Mouse (Mus musculus) lung, adult 2 months (tissue): ENCODE data around the gene Rex1bd.

ENCODE experiments used
- CTCF ChIP-seq: fragments of 200-500 bp; IDR thresholded peaks from 2 replicates; pipeline ENCODE4 v1.5.1; 2011; ENCODE audit warnings: mild to moderate bottlenecking, low read length, control low read depth; ENCODE audit not compliant: insufficient read depth
- POLR2A ChIP-seq: fragments of 200-500 bp; IDR thresholded peaks from 2 replicates; pipeline ENCODE4 v1.6.1; 2011; ENCODE audit warnings: low read depth, mild to moderate bottlenecking, control low read depth, low read length, borderline replicate concordance; ENCODE audit errors: extremely low read depth

DNA sequence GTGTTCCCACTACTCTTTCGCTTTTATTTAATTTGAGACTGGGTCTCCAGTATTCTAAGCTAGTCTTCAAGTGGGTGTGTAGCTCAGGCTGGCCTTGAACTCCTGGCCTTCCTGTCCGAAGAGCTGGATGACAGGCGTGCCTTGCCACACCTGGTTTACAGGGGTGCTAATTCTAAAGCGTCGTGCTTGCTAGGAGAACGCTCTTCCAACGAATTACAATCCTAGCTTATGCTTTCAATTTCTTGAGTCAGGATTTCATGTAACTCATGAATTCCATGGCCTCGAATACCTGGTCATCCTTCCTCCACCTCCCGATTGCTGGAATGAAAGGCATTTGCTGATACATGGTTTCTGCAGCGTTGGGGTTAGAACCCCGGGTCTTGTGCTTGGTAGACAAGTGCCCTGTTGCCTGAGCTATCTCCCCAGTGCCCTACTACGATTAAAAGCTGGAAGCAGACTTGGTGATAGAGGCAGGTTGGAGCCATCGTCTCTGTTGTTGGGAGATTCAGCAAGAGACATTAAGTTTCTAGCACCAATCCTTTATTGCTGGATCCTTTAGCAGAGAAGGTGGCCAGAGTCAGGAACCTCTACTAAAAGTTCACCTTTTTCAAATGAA lies 21.7 kb upstream of the Rex1bd start:
- TF ChIP-seq CTCF (no peak), POLR2A (no peak)
